Mouse (Mus musculus): ENCODE results near the gene Mest. TPM values are rescaled to one million over a fixed set of nuclear protein-coding genes. Genes with fewer than 3 reads are reported as not detected.

Mest gene
- total RNA-seq (2021), result 100 to 1,000 TPM in 1 of 2 experiments, 10 to 100 TPM in 1; 94.5 to 106 TPM
- long read RNA-seq, experiment 1, transcript Mest-211 (12 exons, 2,561 nt), result major isoform, 57 of 82 reads
- long read RNA-seq, experiment 1, partial matches to known transcripts, result 18 of 82 reads
- long read RNA-seq, experiment 1, other reads (novel, unspliced or antisense), result 7 of 82 reads
- long read RNA-seq, experiment 2, transcript Mest-211 (12 exons, 2,561 nt), result major isoform, 37 of 44 reads
- long read RNA-seq, experiment 2, partial matches to known transcripts, result 5 of 44 reads
- long read RNA-seq, experiment 2, other reads (novel, unspliced or antisense), result 2 of 44 reads

DNA sequence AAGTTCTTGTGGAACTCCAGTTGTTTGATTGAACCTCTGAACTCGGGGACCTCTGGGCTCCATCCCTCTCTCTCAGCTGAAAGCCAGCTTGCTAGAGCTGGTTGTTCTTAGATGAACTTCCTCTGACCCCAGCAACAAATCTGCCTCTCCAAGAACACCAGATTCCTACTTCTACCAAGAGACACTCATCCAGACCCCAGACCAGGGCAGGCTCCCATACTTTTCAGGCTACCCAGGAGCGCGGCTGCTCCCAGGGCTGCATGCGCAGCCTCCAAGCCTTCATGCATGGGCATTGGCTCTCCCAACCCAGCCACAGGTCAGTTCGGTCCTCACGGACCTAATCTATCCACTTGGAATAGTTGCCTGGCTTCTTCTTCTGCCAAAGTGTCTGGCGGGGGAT lies at the start of gene Mest:
TSS of gene Mest (plus strand) at position 217 of the 400 bp plus-strand sequence.
- no peak for DNase-seq (ENCODE audit: low spot score in 2 of 2)

DNA sequence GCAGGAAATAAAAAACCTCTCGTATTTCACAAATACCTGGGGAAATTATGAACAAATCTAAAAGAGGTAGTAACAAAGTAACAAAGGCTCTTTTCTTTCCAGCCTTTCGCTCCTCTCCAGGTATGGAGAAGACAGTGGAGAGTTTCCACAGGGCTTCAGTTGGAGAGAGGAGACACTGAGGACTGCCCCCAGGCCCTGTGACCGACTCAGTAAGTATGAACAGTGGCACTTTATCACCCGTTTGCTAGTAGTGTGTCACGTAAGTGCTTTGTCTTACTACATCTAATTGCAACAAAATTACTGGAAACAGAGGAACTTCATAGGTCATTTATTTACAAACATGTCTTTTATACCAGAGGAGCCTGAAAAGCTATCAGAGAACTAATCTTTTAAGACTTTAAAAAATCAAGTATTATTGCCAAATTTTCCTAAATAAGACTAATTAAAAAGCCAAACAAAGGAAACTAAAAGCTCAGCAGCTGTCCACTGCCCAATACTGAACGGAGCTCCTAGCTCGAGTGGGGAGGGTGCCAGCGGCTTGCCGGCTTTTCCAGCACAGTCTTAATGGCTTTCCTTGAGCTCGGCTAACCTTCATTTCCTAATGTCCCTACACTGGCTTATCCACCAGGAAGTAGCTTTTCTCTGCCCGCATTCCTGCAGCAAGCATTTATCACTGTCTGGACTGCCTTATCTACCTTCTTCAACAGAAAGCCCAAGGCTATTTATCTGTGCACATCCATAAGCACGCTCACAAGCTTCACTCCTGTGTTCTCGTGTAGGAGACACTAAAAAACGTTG lies 49.4 kb upstream of the Mest start:
- DNase-seq (ENCODE audit: low spot score in 2 of 2), result no peak

DNA sequence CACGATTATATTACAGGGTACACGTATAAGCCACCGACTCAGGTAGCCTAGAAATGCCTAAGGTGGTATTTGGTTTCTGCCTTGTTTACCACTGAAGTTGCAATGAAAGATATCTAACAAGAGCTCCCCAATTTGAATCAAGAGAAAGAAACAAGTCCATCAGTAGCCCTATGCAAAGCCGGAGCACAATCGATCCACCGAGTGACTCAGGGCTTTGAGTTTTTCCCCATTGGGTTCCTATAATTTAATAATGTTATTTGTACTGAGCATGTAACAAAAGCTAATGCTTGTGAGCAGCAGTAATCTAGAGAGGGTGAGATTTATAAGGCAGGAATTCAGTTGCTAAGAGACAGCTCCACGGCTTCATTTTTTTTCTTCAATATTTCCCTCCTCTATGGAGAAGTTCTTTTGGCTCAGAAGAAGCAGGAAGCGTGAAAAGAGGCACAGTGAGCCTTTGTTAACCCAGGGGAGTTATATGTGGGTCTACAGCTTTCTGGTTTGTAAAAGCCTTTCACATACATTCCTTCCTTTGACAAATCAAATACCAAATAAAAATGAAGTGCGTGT lies 48.5 kb upstream of the Mest start:
- no peak for DNase-seq (ENCODE audit: low spot score in 2 of 2)

DNA sequence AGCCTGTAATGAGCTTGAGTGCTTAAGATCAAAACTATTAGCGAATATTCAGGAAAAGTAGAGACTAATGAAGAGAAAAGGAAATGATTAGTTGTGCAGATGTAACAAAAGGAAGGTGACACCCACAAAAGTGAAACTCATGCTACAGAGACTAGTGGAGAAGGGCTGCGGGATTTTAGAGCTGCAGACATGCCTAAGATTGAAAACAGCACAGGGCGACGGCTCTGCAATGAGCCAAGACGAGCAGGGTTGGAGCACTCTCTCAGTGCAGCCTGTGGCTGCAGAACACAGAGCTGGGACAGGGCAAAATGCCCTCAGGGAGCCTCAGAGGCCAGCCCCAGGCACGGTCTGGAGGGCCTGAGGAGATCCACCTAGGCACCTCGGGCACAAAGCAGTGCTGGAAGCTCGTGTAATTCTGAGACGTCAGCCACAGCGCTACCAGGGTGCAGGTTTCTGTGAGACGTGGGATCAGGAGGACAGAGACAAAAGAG lies 48.0 kb upstream of the Mest start:
- peak; percentile 33 to 49 for DNase-seq (ENCODE audit: low spot score in 2 of 2)

DNA sequence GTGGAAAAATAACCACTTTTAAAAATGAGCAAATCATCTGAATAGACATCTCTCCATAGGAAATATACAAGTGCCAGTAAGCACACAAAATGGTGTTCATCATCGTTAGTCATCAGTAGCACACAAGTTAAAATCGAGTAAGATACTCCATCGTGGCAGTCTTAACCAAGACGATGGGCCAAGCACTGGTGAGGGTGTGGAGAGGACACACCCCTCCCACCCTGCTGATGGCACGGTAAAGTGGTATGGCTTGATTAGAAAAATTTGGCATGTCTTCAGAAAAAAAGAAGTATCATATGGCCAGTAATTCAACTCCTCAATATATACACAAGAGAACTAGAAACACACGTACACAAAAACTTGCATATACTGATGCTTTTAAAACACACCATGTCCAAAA lies 46.8 kb upstream of the Mest start:
- DNase-seq (ENCODE audit: low spot score in 2 of 2), result no peak

DNA sequence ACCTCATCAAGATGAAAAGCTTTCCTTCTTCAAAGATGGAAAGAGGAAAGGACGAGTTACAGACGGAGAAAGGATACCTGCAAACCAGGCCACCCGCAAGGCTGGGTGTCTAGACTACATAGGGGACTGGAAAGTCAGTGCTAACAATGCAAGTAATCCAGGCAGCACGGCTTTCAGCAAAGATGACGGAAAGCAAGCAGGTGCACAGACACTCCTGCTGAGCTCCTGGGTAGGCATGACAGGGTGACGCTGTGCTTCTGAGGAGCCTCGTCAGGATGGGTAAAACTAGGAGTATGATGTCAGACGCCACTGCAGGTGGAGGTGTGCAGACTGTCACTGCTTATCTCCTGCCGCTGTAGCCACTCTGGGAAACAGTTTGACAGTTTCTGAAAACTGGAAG lies 45.8 kb upstream of the Mest start:
- no peak for DNase-seq (ENCODE audit: low spot score in 2 of 2)

DNA sequence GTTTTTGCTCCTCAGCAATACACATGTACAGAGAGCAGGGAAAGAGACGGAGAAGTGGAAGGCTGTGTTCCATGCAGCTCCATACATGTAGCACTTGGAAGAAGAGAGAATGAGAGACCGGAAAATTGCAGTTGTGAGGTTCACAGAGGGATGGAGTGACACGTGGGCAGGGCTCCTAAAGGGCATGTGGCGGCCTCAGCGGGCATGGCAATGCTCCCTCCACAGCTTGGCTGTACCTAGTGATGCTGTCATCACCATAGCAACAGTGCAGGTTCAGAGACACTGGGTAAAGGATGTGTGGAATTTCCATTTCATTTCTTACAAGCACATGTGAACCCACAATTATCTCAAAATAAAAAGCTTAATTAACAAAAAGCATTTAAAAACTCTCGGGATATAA lies 44.9 kb upstream of the Mest start:
- DNase-seq (ENCODE audit: low spot score in 2 of 2), result no peak

DNA sequence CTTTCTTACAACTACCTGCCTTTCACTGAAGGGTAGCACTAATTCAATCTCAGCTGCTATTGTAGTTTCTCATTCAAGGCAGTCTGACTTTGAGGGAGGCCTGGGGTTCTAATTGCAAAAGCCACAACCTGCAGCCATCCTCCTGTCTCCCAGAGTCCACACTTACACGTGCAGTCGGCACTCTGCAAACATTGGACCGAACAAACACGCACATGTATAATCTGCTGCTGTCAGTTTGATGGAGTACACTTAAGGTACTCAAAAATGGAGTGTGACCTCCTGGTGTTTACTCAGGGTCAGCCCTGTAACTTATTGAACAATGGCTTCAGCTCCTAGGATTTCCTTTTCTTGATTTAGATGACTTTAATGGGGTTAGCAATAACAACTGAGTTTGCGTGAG lies 43.8 kb upstream of the Mest start:
- no peak for DNase-seq (ENCODE audit: low spot score in 2 of 2)

DNA sequence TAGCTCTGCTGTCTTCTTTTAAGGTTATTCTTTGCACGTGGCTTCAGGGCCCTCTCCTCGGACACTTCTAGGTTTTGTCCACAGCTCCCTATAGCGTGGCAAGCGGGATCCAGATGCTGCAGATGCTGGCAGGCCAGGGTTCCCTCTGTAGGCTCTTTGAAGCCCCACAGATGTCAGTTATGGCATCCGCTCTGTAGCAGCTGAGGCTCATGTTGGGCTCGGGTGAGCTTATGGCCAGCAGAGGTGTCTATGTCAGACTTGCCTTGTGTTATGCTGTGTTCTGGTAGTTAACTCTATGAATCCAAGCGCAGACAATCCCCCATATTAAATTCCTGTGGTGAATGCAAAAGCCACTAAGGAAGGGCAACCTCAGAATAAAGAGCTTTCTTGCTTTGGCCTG lies 42.9 kb upstream of the Mest start:
- DNase-seq (ENCODE audit: low spot score in 2 of 2), result no peak

DNA sequence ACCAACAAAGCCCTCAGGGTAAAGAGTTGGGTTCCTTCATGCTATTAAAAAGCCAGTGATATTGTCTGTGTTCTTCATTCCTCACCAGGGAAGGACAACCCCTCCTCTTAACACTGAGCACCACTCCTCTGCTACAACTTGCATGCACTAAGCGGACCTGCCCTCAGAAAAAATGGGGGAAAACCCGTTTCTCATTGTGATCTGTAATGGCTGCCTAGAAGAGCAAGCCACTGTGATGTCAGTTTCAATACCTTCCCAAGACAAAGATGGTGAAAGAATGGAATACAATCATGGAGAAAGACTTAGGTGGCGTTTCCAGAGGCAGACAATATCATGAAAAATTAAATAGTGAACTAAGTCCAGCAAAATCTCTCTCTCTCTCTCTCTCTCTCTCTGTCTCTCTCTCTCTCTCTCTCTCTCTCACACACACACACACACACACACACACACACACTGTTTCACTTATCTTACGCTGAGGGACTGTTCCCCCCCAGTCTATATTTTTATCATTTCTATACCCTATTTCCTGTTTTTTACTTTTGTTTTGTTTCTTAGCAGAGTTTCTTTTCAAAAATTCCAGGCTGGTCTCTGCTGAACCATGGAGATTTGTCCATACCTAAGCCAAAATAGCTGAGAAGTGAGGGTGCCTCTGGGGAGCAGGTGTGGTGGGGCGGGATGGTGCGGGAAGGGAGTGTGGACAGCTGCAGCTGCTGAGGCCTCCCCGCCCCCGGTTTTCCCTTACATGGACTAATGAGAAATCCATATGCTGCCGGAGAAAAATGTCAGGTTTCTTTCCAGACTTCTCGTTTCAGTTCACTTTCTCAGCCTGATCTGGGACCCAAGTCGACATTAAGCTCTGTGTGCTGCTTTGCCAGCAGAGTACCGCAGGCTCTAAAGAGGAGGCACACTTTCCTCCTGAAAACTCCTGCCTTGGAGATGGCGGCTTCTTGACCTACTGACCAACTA lies 41.1 kb upstream of the Mest start:
- DNase-seq (ENCODE audit: low spot score in 2 of 2), result peak; percentile 35 to 39

DNA sequence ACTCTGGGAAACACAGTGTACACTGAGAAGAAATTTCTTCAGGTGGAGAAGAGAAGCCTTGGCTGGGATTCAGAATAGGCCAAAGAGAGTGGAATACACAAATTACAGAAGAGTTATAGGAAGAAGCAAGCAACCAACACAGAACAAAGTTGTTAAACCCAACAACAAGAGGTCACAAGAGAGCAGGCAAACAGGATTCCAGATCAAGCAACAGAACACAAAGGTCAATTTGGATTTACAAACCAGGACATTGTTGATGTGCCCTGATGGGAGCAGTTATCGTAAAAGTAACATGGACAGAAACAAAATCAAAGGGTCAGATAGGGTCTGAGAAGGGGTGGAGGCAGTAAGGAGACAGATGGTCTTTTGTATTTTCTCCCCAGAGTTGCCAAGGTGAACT lies 38.8 kb upstream of the Mest start:
- DNase-seq (ENCODE audit: low spot score in 2 of 2), result no peak

DNA sequence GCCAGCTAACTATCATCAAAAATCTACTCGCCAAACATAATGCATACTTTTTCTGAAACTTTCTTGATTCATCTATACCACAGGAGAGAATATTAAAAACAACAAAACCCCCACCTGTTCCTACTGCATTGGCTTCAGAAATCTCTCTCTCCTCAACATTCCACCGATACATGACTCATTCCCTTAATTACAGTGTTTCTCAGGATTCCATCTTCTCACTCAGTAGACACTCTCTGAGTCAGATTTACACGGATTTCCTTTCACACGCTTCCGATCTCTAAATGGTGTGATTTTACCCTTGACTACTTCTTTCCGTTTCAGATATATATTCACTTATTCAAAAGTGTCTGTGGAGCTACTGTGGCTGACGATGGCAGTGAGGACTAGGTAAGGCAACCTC lies 36.1 kb upstream of the Mest start:
- DNase-seq (ENCODE audit: low spot score in 2 of 2), result no peak

DNA sequence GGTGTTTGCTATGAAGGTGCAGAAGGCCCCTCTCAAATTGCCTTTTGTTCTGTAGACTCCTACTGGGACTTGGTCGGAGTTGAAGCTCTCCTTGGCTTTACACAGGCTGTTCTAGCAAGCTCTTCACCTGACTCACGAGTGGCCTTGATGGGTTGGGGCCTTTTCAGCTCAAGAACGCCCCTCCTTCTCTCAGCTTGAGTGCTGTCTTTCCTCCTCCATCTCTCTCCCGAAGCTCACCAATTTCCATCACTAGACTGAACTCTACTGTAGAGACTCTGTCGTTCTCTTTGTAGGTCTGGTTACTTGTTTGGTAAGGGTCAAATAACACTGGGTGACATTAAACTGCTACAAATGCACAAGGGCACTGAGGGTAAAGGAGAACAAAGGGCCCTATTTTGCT lies 30.5 kb upstream of the Mest start:
- no peak for DNase-seq (ENCODE audit: low spot score in 2 of 2)

DNA sequence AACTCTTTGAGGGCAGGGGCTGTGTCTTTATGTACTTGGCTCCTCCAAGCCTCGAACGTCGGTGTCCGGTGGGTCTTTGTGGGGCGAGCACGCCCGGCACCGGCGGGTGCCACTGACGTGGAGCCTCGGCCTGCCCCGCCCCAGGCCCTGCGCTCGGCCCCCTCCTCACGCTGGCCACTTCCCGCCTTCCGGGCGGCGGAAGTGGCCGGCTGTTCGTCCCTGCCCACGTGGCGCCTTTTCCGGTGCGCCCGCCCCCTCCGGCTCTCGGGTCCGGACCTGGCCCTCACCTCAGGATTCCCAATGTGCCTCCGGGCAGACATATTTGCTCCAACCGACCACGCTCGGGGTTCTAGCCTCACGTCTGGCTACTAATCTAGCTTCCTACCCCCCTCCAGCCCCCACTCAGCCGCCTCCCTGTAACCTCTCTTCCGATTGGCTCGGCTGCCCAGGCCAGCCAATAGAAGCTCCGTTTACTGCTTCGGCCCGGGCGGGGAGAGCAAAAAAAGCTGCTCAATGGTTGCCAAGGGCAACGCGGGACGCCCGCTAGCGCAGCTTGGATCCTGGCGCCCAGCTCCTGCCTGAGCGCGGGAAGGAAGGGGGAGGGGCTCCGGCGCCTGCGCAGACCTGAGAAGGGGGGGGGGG lies 29.9 kb upstream of the Mest start, which contains the start of gene Cep41:
TSS of gene Cep41 (minus strand) at position 400 of the 642 bp plus-strand sequence.
- peak; percentile 96 to 97 for DNase-seq (ENCODE audit: low spot score in 2 of 2)

DNA sequence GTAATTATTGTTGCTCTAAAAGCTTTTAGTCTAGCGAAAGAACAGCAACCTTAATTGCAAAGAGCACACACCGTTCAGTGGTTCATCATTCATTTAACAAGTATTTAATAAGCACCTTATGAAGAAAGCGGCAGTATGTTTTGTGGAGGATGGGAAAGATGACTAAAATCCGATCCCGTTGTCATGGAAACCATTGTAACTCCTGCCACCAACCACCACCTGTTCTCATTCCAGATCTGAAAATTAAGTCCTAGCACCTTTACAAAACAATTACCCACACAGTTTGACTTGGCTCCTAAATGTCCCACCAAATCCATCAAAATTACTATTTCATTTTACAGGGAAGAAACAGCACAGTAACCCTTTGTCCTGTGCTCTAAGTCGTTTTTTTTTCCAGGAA lies 29.1 kb upstream of the Mest start:
- DNase-seq (ENCODE audit: low spot score in 2 of 2), result peak in 1 of 2 experiments; percentile 15

DNA sequence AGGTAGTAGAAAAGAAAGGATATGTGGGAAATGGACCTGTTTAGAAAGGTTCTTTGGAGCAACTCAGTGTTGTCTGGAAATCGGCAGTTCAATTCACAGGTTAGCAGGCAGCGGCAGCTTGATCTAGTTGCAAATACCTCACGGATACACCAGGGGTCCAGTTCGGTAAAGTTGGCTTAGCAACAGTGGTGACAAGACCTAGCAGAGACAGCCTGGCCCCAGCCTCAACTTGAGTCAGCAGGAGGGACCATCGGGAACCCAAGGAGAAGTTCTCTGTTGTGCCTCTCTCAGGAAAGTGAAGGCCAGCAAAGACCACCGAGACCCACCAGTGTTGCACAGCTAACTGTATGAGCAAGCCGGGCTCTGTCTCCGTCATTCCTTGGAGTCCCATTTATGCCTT lies 28.2 kb upstream of the Mest start:
- no peak for DNase-seq (ENCODE audit: low spot score in 2 of 2)

DNA sequence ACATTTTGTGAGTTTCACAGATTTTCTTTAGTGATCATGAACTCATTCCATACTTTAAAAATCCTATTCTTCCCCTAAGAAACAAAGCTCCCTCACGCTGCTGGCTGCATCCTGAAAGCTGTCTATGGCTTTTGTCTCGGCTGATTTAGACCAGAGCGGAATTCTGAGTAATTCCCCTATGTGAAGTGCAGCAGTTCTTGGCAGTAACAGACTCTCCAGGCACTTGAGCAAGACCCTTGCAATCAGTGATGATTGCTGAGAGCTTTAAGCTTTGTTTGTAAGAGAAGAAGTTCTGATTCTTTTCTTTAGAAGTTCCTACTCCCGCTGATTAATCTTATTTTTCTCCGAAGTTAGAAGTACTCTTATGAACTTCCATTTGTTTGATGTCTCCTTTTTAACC lies 25.9 kb upstream of the Mest start:
- DNase-seq (ENCODE audit: low spot score in 2 of 2), result no peak

DNA sequence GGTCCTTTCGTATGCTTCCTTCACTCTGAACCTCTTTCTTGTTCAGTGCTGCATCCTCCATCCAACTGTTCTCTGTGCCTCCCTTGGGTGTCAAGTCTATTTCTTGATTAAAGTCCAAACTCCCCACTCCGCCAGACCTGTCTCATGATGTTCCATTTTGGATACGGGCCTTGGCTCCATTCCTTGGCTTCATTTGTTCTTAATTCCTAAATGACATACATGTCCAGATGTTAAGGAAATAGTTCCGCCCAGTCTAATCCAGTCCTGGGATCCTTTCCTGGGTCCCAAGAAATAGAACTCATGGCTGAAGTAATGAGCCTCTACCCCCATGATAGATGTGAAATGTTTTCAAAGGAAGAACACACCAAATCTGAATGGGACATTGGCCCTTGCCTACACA lies 25.3 kb upstream of the Mest start:
- no peak for DNase-seq (ENCODE audit: low spot score in 2 of 2)

DNA sequence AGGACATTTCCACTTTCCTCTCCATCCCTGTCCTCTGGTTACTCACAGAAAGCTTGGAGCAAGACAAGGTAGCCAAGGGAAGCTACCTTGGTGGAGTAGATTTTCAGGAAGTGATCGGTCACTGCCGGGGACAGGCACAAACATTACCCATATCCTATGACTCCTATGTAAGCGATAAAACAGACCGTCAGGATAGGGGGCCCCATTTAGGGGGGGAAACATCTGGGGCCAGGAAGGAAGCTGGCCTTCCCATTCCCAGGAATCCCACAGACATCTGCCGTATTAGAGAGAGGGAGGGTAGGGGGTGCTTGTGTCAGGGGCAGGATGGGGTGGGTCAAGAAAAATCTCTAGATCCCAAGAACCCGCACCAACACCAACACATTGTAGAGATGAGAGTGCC lies 23.2 kb upstream of the Mest start:
- no peak for DNase-seq (ENCODE audit: low spot score in 2 of 2)

DNA sequence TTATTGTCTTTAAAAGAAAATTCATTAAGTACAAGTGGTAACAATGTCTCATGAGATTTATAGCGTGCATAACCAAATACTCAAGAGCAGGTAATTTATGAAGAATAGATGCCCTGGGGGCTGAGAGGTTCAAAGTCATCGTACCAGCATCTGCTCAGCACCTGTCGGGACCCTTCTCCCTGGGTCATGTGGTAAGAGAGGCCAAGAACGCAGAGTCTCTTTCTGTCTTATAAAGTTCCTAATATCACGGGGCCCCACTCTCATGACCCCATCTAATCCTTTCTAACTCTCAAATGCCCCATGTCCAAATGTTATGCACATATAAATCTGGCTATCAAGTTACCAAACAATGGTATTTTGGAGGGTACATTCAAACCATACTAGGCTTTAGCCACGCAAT lies 20.5 kb upstream of the Mest start:
- DNase-seq (ENCODE audit: low spot score in 2 of 2), result no peak

DNA sequence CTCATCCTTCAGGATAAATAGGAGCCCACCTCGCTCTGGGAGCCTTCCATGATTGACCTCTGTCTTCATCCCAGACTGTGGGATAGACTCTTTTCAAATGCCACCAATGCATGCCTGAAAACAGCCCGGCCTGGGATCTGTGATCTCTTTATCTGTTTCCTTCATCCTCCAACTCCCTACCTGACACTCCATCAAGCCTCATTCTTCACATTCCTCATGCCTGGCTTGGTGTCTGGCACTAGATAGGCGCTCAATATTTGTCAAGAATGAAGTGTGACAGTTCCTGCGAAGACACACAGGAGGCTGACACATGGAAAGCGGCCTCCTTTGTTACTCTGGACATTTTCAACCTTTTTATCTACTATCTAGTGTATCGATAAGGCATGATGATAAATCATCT lies 19.9 kb upstream of the Mest start:
- DNase-seq (ENCODE audit: low spot score in 2 of 2), result no peak
